Mouse (Mus musculus): ENCODE measurements around the gene Elovl5. TPM values are rescaled to one million over a fixed set of nuclear protein-coding genes. Genes with fewer than 3 reads are reported as not detected.
A peak's percentile ranks its signal among the peaks of the same experiment; 100 is the strongest.

Elovl5 gene
- polyA plus RNA-seq, 1 experiment from 2014 or later: 93.2 TPM

GRCm38 (mm10) chr9:77961350-77961749, 44.2 kb downstream of the Elovl5 start:
- H3K27me3 ChIP-seq: no peaks in the 10 kb centered on the region
- no peak overlapping the region for H3K4me3 ChIP-seq (replicated peaks)
- no peaks in the 10 kb centered on the region for H3K9me3 ChIP-seq (replicated peaks)
- peaks cover 12% of the 10 kb centered on the region for H3K4me1 ChIP-seq
- 80% methylated on average over 6 of the region's 6 CpGs for WGBS
- peaks cover 50% of the 10 kb centered on the region for H3K36me3 ChIP-seq
- H3K27ac ChIP-seq: no peak overlapping the region
- no peak overlapping the region for H3K4me2 ChIP-seq
- ATAC-seq (replicated peaks; ENCODE audit: low FRiP score): no peak
- no peak overlapping the region for H3K9ac ChIP-seq

- Histone ChIP-seq H3K4me1 (peaks cover 17% of the 10 kb centered on the region), H3K27ac (peak overlapping the region; percentile 56; the same call in 1 of the 2 replicates), H3K27me3 (no peaks in the 10 kb centered on the region), H3K9ac (no peak overlapping the region; the same call in 1 of the 2 replicates), H3K9me3 (replicated peaks) (no peaks in the 10 kb centered on the region), H3K4me2 (no peak overlapping the region), H3K4me3 (replicated peaks) (no peak overlapping the region), H3K36me3 (peaks cover 38% of the 10 kb centered on the region)
- peak; percentile 81 for ATAC-seq (replicated peaks; ENCODE audit: low FRiP score)
- WGBS: 37% methylated on average over 14 of the region's 14 CpGs
Measured at GRCm38 (mm10) chr9:77964084-77964483, 46.9 kb downstream of the Elovl5 start.

GRCm38 (mm10) chr9:77965287-77965686, 48.1 kb downstream of the Elovl5 start:
- WGBS: 82% methylated on average over 5 of the region's 5 CpGs
- Histone ChIP-seq H3K27me3 (no peaks in the 10 kb centered on the region), H3K9me3 (replicated peaks) (no peaks in the 10 kb centered on the region), H3K4me3 (replicated peaks) (no peak overlapping the region), H3K9ac (no peak overlapping the region), H3K4me1 (peaks cover 23% of the 10 kb centered on the region), H3K27ac (no peak overlapping the region), H3K36me3 (peaks cover 26% of the 10 kb centered on the region), H3K4me2 (no peak overlapping the region)
- ATAC-seq (replicated peaks; ENCODE audit: low FRiP score): no peak

- no peak for ATAC-seq (replicated peaks; ENCODE audit: low FRiP score)
- Histone ChIP-seq H3K4me3 (replicated peaks) (no peak overlapping the region), H3K27me3 (no peaks in the 10 kb centered on the region)
Measured at GRCm38 (mm10) chr9:77965768-77966552, 48.8 kb downstream of the Elovl5 start.

GRCm38 (mm10) chr9:77966861-77967260, 49.7 kb downstream of the Elovl5 start:
- Histone ChIP-seq H3K4me2 (no peak overlapping the region), H3K27me3 (no peaks in the 10 kb centered on the region), H3K9ac (no peak overlapping the region), H3K36me3 (peaks cover 16% of the 10 kb centered on the region), H3K4me3 (replicated peaks) (no peak overlapping the region), H3K27ac (no peak overlapping the region), H3K9me3 (replicated peaks) (no peaks in the 10 kb centered on the region), H3K4me1 (peaks cover 34% of the 10 kb centered on the region)
- ATAC-seq (replicated peaks; ENCODE audit: low FRiP score): no peak
- 92% methylated on average over 7 of the region's 7 CpGs for WGBS

More at GRCm38 (mm10) chr9:77965768-77966552, 48.8 kb downstream of the Elovl5 start:
- 80% methylated on average over 6 of the region's 6 CpGs for WGBS
- no peak overlapping the region for H3K4me2 ChIP-seq
- no peaks in the 10 kb centered on the region for H3K9me3 ChIP-seq (replicated peaks)
- H3K27ac ChIP-seq: no peak overlapping the region
- peaks cover 28% of the 10 kb centered on the region for H3K4me1 ChIP-seq
- H3K9ac ChIP-seq: no peak overlapping the region
- peaks cover 22% of the 10 kb centered on the region for H3K36me3 ChIP-seq

- Histone ChIP-seq H3K4me2 (no peak overlapping the region), H3K9me3 (replicated peaks) (no peaks in the 10 kb centered on the region), H3K4me1 (peaks cover 34% of the 10 kb centered on the region), H3K9ac (no peak overlapping the region), H3K27ac (no peak overlapping the region), H3K36me3 (peaks cover 10% of the 10 kb centered on the region), H3K27me3 (no peaks in the 10 kb centered on the region), H3K4me3 (replicated peaks) (no peak overlapping the region)
- WGBS: 79% methylated on average over 12 of the region's 12 CpGs
- no peak for ATAC-seq (replicated peaks; ENCODE audit: low FRiP score)
Measured at GRCm38 (mm10) chr9:77967584-77968163, 50.5 kb downstream of the Elovl5 start.

- H3K9me3 ChIP-seq (replicated peaks): no peaks in the 10 kb centered on the region
- H3K27ac ChIP-seq: no peak overlapping the region
- WGBS: 71% methylated on average over 6 of the region's 6 CpGs
- no peak overlapping the region for H3K4me3 ChIP-seq (replicated peaks)
- H3K4me2 ChIP-seq: no peak overlapping the region
- H3K36me3 ChIP-seq: no peaks in the 10 kb centered on the region
- H3K4me1 ChIP-seq: peaks cover 26% of the 10 kb centered on the region
- no peak overlapping the region for H3K9ac ChIP-seq
- ATAC-seq (replicated peaks; ENCODE audit: low FRiP score): no peak
- H3K27me3 ChIP-seq: no peaks in the 10 kb centered on the region
Measured at GRCm38 (mm10) chr9:77969192-77969953, 52.2 kb downstream of the Elovl5 start.

GRCm38 (mm10) chr9:77979000-77979399, 61.8 kb downstream of the Elovl5 start:
- H3K9me3 ChIP-seq (replicated peaks): no peaks in the 10 kb centered on the region
- ATAC-seq (replicated peaks; ENCODE audit: low FRiP score): no peak
- peaks cover 83% of the 10 kb centered on the region for H3K36me3 ChIP-seq
- WGBS: 94% methylated on average over 7 of the region's 7 CpGs
- H3K4me2 ChIP-seq: no peak overlapping the region
- H3K4me1 ChIP-seq: no peaks in the 10 kb centered on the region
- no peak overlapping the region for H3K9ac ChIP-seq
- H3K27ac ChIP-seq: no peak overlapping the region
- H3K27me3 ChIP-seq: no peaks in the 10 kb centered on the region
- H3K4me3 ChIP-seq (replicated peaks): no peak overlapping the region

GRCm38 (mm10) chr9:77982616-77983015, 65.5 kb downstream of the Elovl5 start:
- Histone ChIP-seq H3K9ac (no peak overlapping the region), H3K4me2 (no peak overlapping the region), H3K4me1 (no peaks in the 10 kb centered on the region), H3K36me3 (peaks cover 79% of the 10 kb centered on the region), H3K27me3 (no peaks in the 10 kb centered on the region), H3K27ac (no peak overlapping the region), H3K4me3 (replicated peaks) (no peak overlapping the region), H3K9me3 (replicated peaks) (no peaks in the 10 kb centered on the region)
- ATAC-seq (replicated peaks; ENCODE audit: low FRiP score): no peak
- WGBS: 95% methylated on average over 16 of the region's 16 CpGs

GRCm38 (mm10) chr9:77983521-77983920, 66.4 kb downstream of the Elovl5 start:
- H3K9me3 ChIP-seq (replicated peaks): no peaks in the 10 kb centered on the region
- no peak overlapping the region for H3K9ac ChIP-seq
- no peak overlapping the region for H3K27ac ChIP-seq
- no peak overlapping the region for H3K4me3 ChIP-seq (replicated peaks)
- no peak overlapping the region for H3K4me2 ChIP-seq
- no peaks in the 10 kb centered on the region for H3K27me3 ChIP-seq
- WGBS: 87% methylated on average over 6 of the region's 6 CpGs
- H3K36me3 ChIP-seq: peaks cover 71% of the 10 kb centered on the region
- no peak for ATAC-seq (replicated peaks; ENCODE audit: low FRiP score)
- no peaks in the 10 kb centered on the region for H3K4me1 ChIP-seq

- H3K9me3 ChIP-seq (replicated peaks): no peaks in the 10 kb centered on the region
- ATAC-seq (replicated peaks; ENCODE audit: low FRiP score): no peak
- 71% methylated on average over 8 of the region's 8 CpGs for WGBS
- no peak overlapping the region for H3K4me2 ChIP-seq
- no peaks in the 10 kb centered on the region for H3K27me3 ChIP-seq
- no peak overlapping the region for H3K9ac ChIP-seq
- H3K4me1 ChIP-seq: no peaks in the 10 kb centered on the region
- H3K36me3 ChIP-seq: peaks cover 44% of the 10 kb centered on the region
- no peak overlapping the region for H3K4me3 ChIP-seq (replicated peaks)
- no peak overlapping the region for H3K27ac ChIP-seq
Measured at GRCm38 (mm10) chr9:77986153-77986795, 69.1 kb downstream of the Elovl5 start.

- no peak overlapping the region for H3K27ac ChIP-seq
- no peaks in the 10 kb centered on the region for H3K9me3 ChIP-seq (replicated peaks)
- H3K4me2 ChIP-seq: no peak overlapping the region
- ATAC-seq (replicated peaks; ENCODE audit: low FRiP score): no peak
- peaks cover 10% of the 10 kb centered on the region; the same call in 1 of the 2 replicates for H3K36me3 ChIP-seq
- H3K4me1 ChIP-seq: no peaks in the 10 kb centered on the region
- H3K4me3 ChIP-seq (replicated peaks): no peak overlapping the region
- WGBS: 58% methylated on average over 8 of the region's 8 CpGs
- H3K9ac ChIP-seq: no peak overlapping the region
- H3K27me3 ChIP-seq: no peaks in the 10 kb centered on the region
Measured at GRCm38 (mm10) chr9:77989626-77990025, 72.5 kb downstream of the Elovl5 start.
